Mouse (Mus musculus) liver, embryonic 12.5 days (tissue): ENCODE results near the gene Ncor1. TPM values are rescaled to one million over a fixed set of nuclear protein-coding genes. Genes with fewer than 3 reads are reported as not detected.

Experiments used
- ATAC-seq: fragments of 200-750 bp; cut with Nextera tagmentation; 2 replicates; pipeline ENCODE4 v1.8.0; 2017; ENCODE audit warnings: moderate number of reproducible peaks, mild to moderate bottlenecking, moderate library complexity
- H3K27ac ChIP-seq: fragments of 300-500 bp; sonication (generic); 2 replicates; pipeline ENCODE4 v1.5.1; 2016; ENCODE audit warnings: mild to moderate bottlenecking
- H3K27me3 ChIP-seq: fragments of 300-500 bp; sonication (generic); replicated peaks from 2 replicates; pipeline ENCODE4 v1.6.1; 2016; ENCODE audit warnings: mild to moderate bottlenecking, moderate library complexity
- H3K36me3 ChIP-seq: fragments of 300-500 bp; sonication (generic); 2 replicates; pipeline ENCODE4 v1.6.1; 2016; ENCODE audit warnings: mild to moderate bottlenecking, moderate library complexity
- H3K4me1 ChIP-seq: fragments of 300-500 bp; sonication (generic); 2 replicates; pipeline ENCODE4 v1.6.1; 2016
- H3K4me2 ChIP-seq: fragments of 300-500 bp; sonication (generic); 2 replicates; pipeline ENCODE4 v1.6.1; 2016; ENCODE audit warnings: mild to moderate bottlenecking, moderate library complexity
- H3K4me3 ChIP-seq: fragments of 300-500 bp; sonication (generic); 2 replicates; pipeline ENCODE4 v1.5.1; 2016; ENCODE audit warnings: mild to moderate bottlenecking, moderate library complexity
- H3K9ac ChIP-seq: fragments of 300-500 bp; sonication (generic); 2 replicates; pipeline ENCODE4 v1.6.1; 2016; ENCODE audit warnings: mild to moderate bottlenecking, moderate library complexity
- H3K9me3 ChIP-seq: fragments of 300-500 bp; sonication (generic); replicated peaks from 2 replicates; pipeline ENCODE4 v1.6.1; 2016; ENCODE audit warnings: mild to moderate bottlenecking, moderate library complexity
- WGBS: fragments of 180-500 bp; shearing (Covaris S2); methylation state at CpG from one replicate; pipeline ENCODE4 v1.1.7; 2016; ENCODE audit not compliant: insufficient replicate concordance; 5-methylcytosine and 5-hydroxymethylcytosine counted together
- polyA plus RNA-seq: library from polyadenylated mRNA; unstranded; fragments of >200 nt; fragmentation: Nextera tagmentation; extraction: Ambion mirVana; gene quantifications from 2 replicates; pipeline ENCODE4 v1.2.1, GENCODE M21; 2016

The Ncor1 gene
- polyA plus RNA-seq, result 108 and 112 TPM in 2 replicates

- peaks cover 11% of the 10 kb centered on the region for H3K36me3 ChIP-seq
- peak within 1 kb of the TSS; percentile 95 for H3K4me3 ChIP-seq
- no peaks in the 10 kb centered on the region for H3K27me3 ChIP-seq
- no peaks in the 10 kb centered on the region for H3K9me3 ChIP-seq
- WGBS, result under 1% methylated on average over 33 of the region's 33 CpGs
- peak; percentile 58 for ATAC-seq
- H3K27ac ChIP-seq, result peak within 1 kb of the TSS; percentile 98
- H3K9ac ChIP-seq, result peak within 1 kb of the TSS; percentile 99
- H3K4me1 ChIP-seq, result peaks cover 51% of the 10 kb centered on the region
- H3K4me2 ChIP-seq, result peak within 1 kb of the TSS; percentile 97
Measured at GRCm38 (mm10) chr11:62458276-62458724, at the start of gene Ncor1, which contains the start of gene Pigl. Gene Ncor1 (minus strand): TSS chr11:62458541. Gene Pigl (plus strand): TSS chr11:62458460.

- 72% methylated on average over 4 of the region's 4 CpGs for WGBS
- no peaks in the 10 kb centered on the region for H3K4me1 ChIP-seq
Measured at GRCm38 (mm10) chr11:62507683-62508082, 49.3 kb upstream of the Ncor1 start.

GRCm38 (mm10) chr11:62500529-62500928, 42.2 kb upstream of the Ncor1 start:
- no peak overlapping the region for H3K27ac ChIP-seq

More at GRCm38 (mm10) chr11:62507683-62508082, 49.3 kb upstream of the Ncor1 start:
- no peaks in the 10 kb centered on the region for H3K27me3 ChIP-seq
- no peak overlapping the region for H3K9ac ChIP-seq
- no peak overlapping the region for H3K4me2 ChIP-seq
- no peaks in the 10 kb centered on the region for H3K36me3 ChIP-seq
- no peak overlapping the region for H3K4me3 ChIP-seq
- no peak overlapping the region for H3K27ac ChIP-seq
- H3K9me3 ChIP-seq, result no peaks in the 10 kb centered on the region
- no peak for ATAC-seq

GRCm38 (mm10) chr11:62498802-62499201, 40.5 kb upstream of the Ncor1 start:
- 83% methylated on average over 2 of the region's 2 CpGs for WGBS
- Histone ChIP-seq H3K4me1 (peaks cover 31% of the 10 kb centered on the region), H3K9me3 (no peaks in the 10 kb centered on the region), H3K27ac (no peak overlapping the region), H3K36me3 (no peaks in the 10 kb centered on the region), H3K27me3 (no peaks in the 10 kb centered on the region), H3K4me2 (no peak overlapping the region), H3K9ac (no peak overlapping the region), H3K4me3 (no peak overlapping the region)
- ATAC-seq, result no peak

More at GRCm38 (mm10) chr11:62500529-62500928, 42.2 kb upstream of the Ncor1 start:
- no peak overlapping the region for H3K4me2 ChIP-seq
- H3K9ac ChIP-seq, result no peak overlapping the region
- H3K27me3 ChIP-seq, result no peaks in the 10 kb centered on the region
- no peak for ATAC-seq
- no peaks in the 10 kb centered on the region for H3K36me3 ChIP-seq
- no peaks in the 10 kb centered on the region for H3K9me3 ChIP-seq
- 67% methylated on average over 2 of the region's 2 CpGs for WGBS
- H3K4me3 ChIP-seq, result no peak overlapping the region
- peaks cover 17% of the 10 kb centered on the region for H3K4me1 ChIP-seq

GRCm38 (mm10) chr11:62497181-62497580, 38.8 kb upstream of the Ncor1 start:
- Histone ChIP-seq H3K9ac (no peak overlapping the region), H3K27me3 (no peaks in the 10 kb centered on the region), H3K36me3 (no peaks in the 10 kb centered on the region), H3K27ac (no peak overlapping the region), H3K4me2 (no peak overlapping the region), H3K9me3 (no peaks in the 10 kb centered on the region), H3K4me1 (peaks cover 31% of the 10 kb centered on the region), H3K4me3 (no peak overlapping the region)
- WGBS, result 60% methylated on average over 3 of the region's 3 CpGs
- no peak for ATAC-seq

- Histone ChIP-seq H3K27ac (no peak overlapping the region), H3K4me2 (no peak overlapping the region; the same call in 1 of the 2 replicates), H3K9me3 (no peaks in the 10 kb centered on the region), H3K36me3 (no peaks in the 10 kb centered on the region), H3K4me3 (no peak overlapping the region), H3K4me1 (peaks cover 31% of the 10 kb centered on the region), H3K27me3 (no peaks in the 10 kb centered on the region), H3K9ac (no peak overlapping the region)
- 39% methylated on average over 5 of the region's 5 CpGs for WGBS
- peak; percentile 15; the same call in 1 of the 2 replicates for ATAC-seq
Measured at GRCm38 (mm10) chr11:62496151-62496715, 37.9 kb upstream of the Ncor1 start.

GRCm38 (mm10) chr11:62495276-62495801, 37.0 kb upstream of the Ncor1 start:
- Histone ChIP-seq H3K4me1 (peaks cover 35% of the 10 kb centered on the region), H3K36me3 (no peaks in the 10 kb centered on the region), H3K4me3 (no peak overlapping the region), H3K27ac (peak overlapping the region; percentile 72), H3K4me2 (peak overlapping the region; percentile 20; the same call in 1 of the 2 replicates), H3K9me3 (no peaks in the 10 kb centered on the region), H3K27me3 (no peaks in the 10 kb centered on the region), H3K9ac (no peak overlapping the region)
- peak; percentile 57 for ATAC-seq
- WGBS, result 61% methylated on average over 9 of the region's 10 CpGs

- Histone ChIP-seq H3K27me3 (no peaks in the 10 kb centered on the region), H3K9me3 (no peaks in the 10 kb centered on the region), H3K36me3 (no peaks in the 10 kb centered on the region), H3K4me2 (peak overlapping the region; percentile 20; the same call in 1 of the 2 replicates), H3K4me1 (peaks cover 35% of the 10 kb centered on the region), H3K9ac (no peak overlapping the region), H3K4me3 (no peak overlapping the region), H3K27ac (peak overlapping the region; percentile 72)
- ATAC-seq, result peak; percentile 67
- WGBS, result 21% methylated on average over 6 of the region's 6 CpGs
Measured at GRCm38 (mm10) chr11:62494754-62495275, 36.5 kb upstream of the Ncor1 start.

- no peaks in the 10 kb centered on the region for H3K36me3 ChIP-seq
- H3K4me1 ChIP-seq, result peaks cover 35% of the 10 kb centered on the region
- 85% methylated on average over 6 of the region's 6 CpGs for WGBS
- no peaks in the 10 kb centered on the region for H3K27me3 ChIP-seq
- H3K4me3 ChIP-seq, result no peak overlapping the region
- H3K4me2 ChIP-seq, result no peak overlapping the region
- no peak for ATAC-seq
- no peaks in the 10 kb centered on the region for H3K9me3 ChIP-seq
- no peak overlapping the region for H3K9ac ChIP-seq
- H3K27ac ChIP-seq, result no peak overlapping the region
Measured at GRCm38 (mm10) chr11:62493701-62494100, 35.4 kb upstream of the Ncor1 start.

- no peak for ATAC-seq
- H3K36me3 ChIP-seq, result no peaks in the 10 kb centered on the region
- no peak overlapping the region for H3K4me3 ChIP-seq
- H3K4me2 ChIP-seq, result no peak overlapping the region
- no peak overlapping the region for H3K27ac ChIP-seq
- H3K27me3 ChIP-seq, result no peaks in the 10 kb centered on the region
- H3K9ac ChIP-seq, result no peak overlapping the region
- 92% methylated on average over 10 of the region's 10 CpGs for WGBS
- H3K4me1 ChIP-seq, result peaks cover 24% of the 10 kb centered on the region
- H3K9me3 ChIP-seq, result no peaks in the 10 kb centered on the region
Measured at GRCm38 (mm10) chr11:62487540-62488350, 29.4 kb upstream of the Ncor1 start.

- H3K4me2 ChIP-seq, result peak overlapping the region; percentile 5; the same call in 1 of the 2 replicates
- no peaks in the 10 kb centered on the region for H3K36me3 ChIP-seq
- no peaks in the 10 kb centered on the region for H3K27me3 ChIP-seq
- peak; percentile 58; the same call in 1 of the 2 replicates for ATAC-seq
- WGBS, result 49% methylated on average over 1 of the region's 1 CpGs
- no peaks in the 10 kb centered on the region for H3K9me3 ChIP-seq
- no peak overlapping the region for H3K4me3 ChIP-seq
- no peak overlapping the region for H3K9ac ChIP-seq
- no peak overlapping the region; the same call in 1 of the 2 replicates for H3K27ac ChIP-seq
- H3K4me1 ChIP-seq, result peaks cover 24% of the 10 kb centered on the region
Measured at GRCm38 (mm10) chr11:62486949-62487348, 28.6 kb upstream of the Ncor1 start.
